Mouse (Mus musculus) lung, embryonic 15.5 days (tissue): ENCODE data around the gene Gm2115. TPM values are rescaled to one million over a fixed set of nuclear protein-coding genes. Genes with fewer than 3 reads are reported as not detected.

Experiments used
- ATAC-seq: fragments of 200-750 bp; cut with Nextera tagmentation; 2 replicates; pipeline ENCODE4 v1.8.0; 2017; ENCODE audit warnings: moderate number of reproducible peaks, borderline replicate concordance; ENCODE audit not compliant: low FRiP score, low TSS enrichment; ENCODE audit errors: extremely low read depth
- H3K27ac ChIP-seq: fragments of 300-500 bp; sonication (generic); 2 replicates; pipeline ENCODE4 v1.5.1; 2015; ENCODE audit warnings: moderate library complexity, mild to moderate bottlenecking, inconsistent platforms
- H3K27me3 ChIP-seq: fragments of 300-500 bp; sonication (generic); 2 replicates; pipeline ENCODE4 v1.6.1; 2015; ENCODE audit warnings: inconsistent platforms
- H3K36me3 ChIP-seq: fragments of 300-500 bp; sonication (generic); 2 replicates; pipeline ENCODE4 v1.6.1; 2015; ENCODE audit warnings: inconsistent platforms
- H3K4me1 ChIP-seq: fragments of 300-500 bp; sonication (generic); 2 replicates; pipeline ENCODE4 v1.6.1; 2015; ENCODE audit warnings: inconsistent platforms
- H3K4me2 ChIP-seq: fragments of 300-500 bp; sonication (generic); 2 replicates; pipeline ENCODE4 v1.6.1; 2015; ENCODE audit warnings: inconsistent platforms, mild to moderate bottlenecking, moderate library complexity
- H3K4me3 ChIP-seq: fragments of 300-500 bp; sonication (generic); 2 replicates; pipeline ENCODE4 v1.5.1; 2015; ENCODE audit warnings: mild to moderate bottlenecking, inconsistent platforms
- H3K9ac ChIP-seq: fragments of 300-500 bp; sonication (generic); 2 replicates; pipeline ENCODE4 v1.6.1; 2015; ENCODE audit warnings: inconsistent platforms
- H3K9me3 ChIP-seq: fragments of 300-500 bp; sonication (generic); 2 replicates; pipeline ENCODE4 v1.6.1; 2016; ENCODE audit warnings: inconsistent platforms
- WGBS: fragments of 180-500 bp; shearing (Covaris S2); methylation state at CpG from one replicate; pipeline ENCODE4 v1.1.7; 2015; 5-methylcytosine and 5-hydroxymethylcytosine counted together
- polyA plus RNA-seq: library from polyadenylated mRNA; unstranded; fragments of >200 nt; fragmentation: Nextera tagmentation; extraction: Ambion mirVana; gene quantifications from 2 replicates; pipeline ENCODE4 v1.2.1, GENCODE M21; 2015

Gm2115 gene
- polyA plus RNA-seq, 1 experiment from 2014 or later = 5.2 TPM

- Histone ChIP-seq H3K9ac (peak overlapping the region; percentile 47), H3K9me3 (no peaks in the 10 kb centered on the region), H3K36me3 (no peaks in the 10 kb centered on the region), H3K4me3 (peak overlapping the region; percentile 64), H3K4me2 (peak overlapping the region; percentile 93), H3K4me1 (peaks cover 10% of the 10 kb centered on the region; the same call in 1 of the 2 replicates), H3K27me3 (no peaks in the 10 kb centered on the region), H3K27ac (no peak overlapping the region)
- under 1% methylated on average over 36 of the region's 36 CpGs for WGBS
- ATAC-seq = peak; percentile 92
Measured at GRCm38 (mm10) chr7:84605704-84606292, 77.0 kb downstream of the Gm2115 start.

- peaks cover 10% of the 10 kb centered on the region; the same call in 1 of the 2 replicates for H3K4me1 ChIP-seq
- ATAC-seq = peak; percentile 47; the same call in 1 of the 2 replicates
- no peak within 1 kb of the TSS for H3K27ac ChIP-seq
- H3K9me3 ChIP-seq = no peaks in the 10 kb centered on the region
- no peaks in the 10 kb centered on the region for H3K27me3 ChIP-seq
- H3K4me3 ChIP-seq = peak within 1 kb of the TSS; percentile 64
- WGBS = 4% methylated on average over 10 of the region's 10 CpGs
- peak within 1 kb of the TSS; percentile 47 for H3K9ac ChIP-seq
- peak within 1 kb of the TSS; percentile 93 for H3K4me2 ChIP-seq
- H3K36me3 ChIP-seq = no peaks in the 10 kb centered on the region
Measured at GRCm38 (mm10) chr7:84606293-84606749, 77.6 kb downstream of the Gm2115 start, which contains the start of gene Fah. Gene Fah, minus strand, starts transcription at chr7:84606722.

- no peak overlapping the region for H3K4me2 ChIP-seq
- H3K36me3 ChIP-seq = peaks cover 5% of the 10 kb centered on the region
- WGBS = 80% methylated on average over 1 of the region's 1 CpGs
- ATAC-seq = no peak
- H3K4me3 ChIP-seq = no peak overlapping the region
- no peak overlapping the region for H3K27ac ChIP-seq
- H3K9ac ChIP-seq = no peak overlapping the region
- H3K27me3 ChIP-seq = no peaks in the 10 kb centered on the region
- H3K9me3 ChIP-seq = no peaks in the 10 kb centered on the region
- no peaks in the 10 kb centered on the region for H3K4me1 ChIP-seq
Measured at GRCm38 (mm10) chr7:84611609-84612008, 82.9 kb downstream of the Gm2115 start.

GRCm38 (mm10) chr7:84612445-84612844, 83.7 kb downstream of the Gm2115 start:
- Histone ChIP-seq H3K4me2 (no peak overlapping the region), H3K36me3 (peaks cover 9% of the 10 kb centered on the region), H3K9ac (no peak overlapping the region), H3K27ac (no peak overlapping the region), H3K4me1 (no peaks in the 10 kb centered on the region), H3K4me3 (no peak overlapping the region), H3K27me3 (no peaks in the 10 kb centered on the region), H3K9me3 (no peaks in the 10 kb centered on the region)
- ATAC-seq = no peak
- WGBS = 81% methylated on average over 4 of the region's 4 CpGs

- Histone ChIP-seq H3K4me3 (no peak overlapping the region), H3K9me3 (no peaks in the 10 kb centered on the region), H3K9ac (no peak overlapping the region), H3K36me3 (peaks cover 18% of the 10 kb centered on the region), H3K27ac (no peak overlapping the region), H3K4me1 (no peaks in the 10 kb centered on the region), H3K27me3 (no peaks in the 10 kb centered on the region), H3K4me2 (no peak overlapping the region)
- 84% methylated on average over 2 of the region's 2 CpGs for WGBS
- no peak for ATAC-seq
Measured at GRCm38 (mm10) chr7:84618951-84619350, 90.2 kb downstream of the Gm2115 start.

- H3K4me3 ChIP-seq = no peak overlapping the region
- H3K27me3 ChIP-seq = no peaks in the 10 kb centered on the region
- no peaks in the 10 kb centered on the region for H3K4me1 ChIP-seq
- H3K27ac ChIP-seq = no peak overlapping the region
- no peak overlapping the region for H3K9ac ChIP-seq
- H3K36me3 ChIP-seq = peaks cover 27% of the 10 kb centered on the region
- ATAC-seq = no peak
- H3K4me2 ChIP-seq = no peak overlapping the region
- 87% methylated on average over 3 of the region's 3 CpGs for WGBS
- no peaks in the 10 kb centered on the region for H3K9me3 ChIP-seq
Measured at GRCm38 (mm10) chr7:84620956-84621355, 92.2 kb downstream of the Gm2115 start.

GRCm38 (mm10) chr7:84623718-84624117, 95.0 kb downstream of the Gm2115 start:
- Histone ChIP-seq H3K4me2 (no peak overlapping the region), H3K36me3 (peaks cover 19% of the 10 kb centered on the region), H3K9ac (no peak overlapping the region), H3K4me3 (no peak overlapping the region), H3K9me3 (no peaks in the 10 kb centered on the region), H3K27me3 (no peaks in the 10 kb centered on the region), H3K4me1 (no peaks in the 10 kb centered on the region), H3K27ac (no peak overlapping the region)
- ATAC-seq = no peak
- WGBS = 93% methylated on average over 4 of the region's 4 CpGs

- no peaks in the 10 kb centered on the region for H3K4me1 ChIP-seq
- 76% methylated on average over 3 of the region's 3 CpGs for whole genome bisulfite sequencing
- H3K4me3 ChIP-seq = no peak overlapping the region
- no peak overlapping the region for H3K9ac ChIP-seq
- H3K27ac ChIP-seq = no peak overlapping the region
- no peaks in the 10 kb centered on the region for H3K9me3 ChIP-seq
- no peak overlapping the region for H3K4me2 ChIP-seq
- H3K36me3 ChIP-seq = peaks cover 18% of the 10 kb centered on the region; the same call in 1 of the 2 replicates
- no peaks in the 10 kb centered on the region for H3K27me3 ChIP-seq
- ATAC-seq = no peak
Measured at GRCm38 (mm10) chr7:84631878-84632277, 103.1 kb downstream of the Gm2115 start.

Other genes starting within 250 kb of the Gm2115 start
- 8.4 and 8.7 TPM in 2 replicates for gene Arnt2, start 118.8 kb upstream of the Gm2115 start, polyA plus RNA-seq
- gene Fah, start 77.8 kb downstream of the Gm2115 start, polyA plus RNA-seq = 11.5 and 12.6 TPM in 2 replicates
- 156 and 185 TPM in 2 replicates for gene Zfand6, start 161.0 kb downstream of the Gm2115 start, polyA plus RNA-seq